ENCODE assay signal across 8 mouse cellular contexts in the genomic region with DNA sequence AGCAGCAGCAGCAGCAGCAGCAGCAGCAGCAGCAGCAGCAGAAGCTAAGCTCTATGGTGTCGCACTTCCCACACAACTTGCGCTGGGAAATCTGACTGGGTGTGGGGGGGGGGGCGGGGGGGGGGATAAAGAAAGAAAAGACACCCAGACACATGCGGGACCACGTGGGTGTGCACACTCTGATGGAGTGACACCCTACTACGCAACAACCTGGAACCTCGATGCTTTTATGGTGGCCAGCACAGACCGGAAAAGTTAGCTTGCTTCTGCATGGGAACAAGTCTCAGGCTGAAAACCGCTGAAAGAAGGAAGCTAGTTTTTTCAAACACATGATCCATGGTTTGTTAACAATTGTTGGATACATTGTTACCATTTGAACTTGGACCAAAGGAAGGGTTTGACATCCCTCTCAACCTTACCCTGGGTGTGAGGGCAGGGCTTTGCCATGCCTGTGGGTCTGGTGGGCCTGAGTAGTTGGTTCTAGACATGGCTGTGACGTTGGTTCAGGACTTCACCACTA. TPM values are rescaled to one million over a fixed set of nuclear protein-coding genes. Genes with fewer than 3 reads are reported as not detected.
DNase-seq lines count a peak whose midpoint lies in the region; ATAC-seq lines count a peak whose summit lies in the region.

No protein-coding gene starts in this region.

- no peaks in the 10 kb centered on the region for H3K9me3 ChIP-seq in embryonic facial prominence, embryonic 11.5 days (replicated peaks; ENCODE audit: control insufficient read depth, low read length)
- H3K9me3 ChIP-seq in embryonic facial prominence, embryonic 10.5 days = no peaks in the 10 kb centered on the region
- H3K9me3 ChIP-seq in limb, embryonic 13.5 days = no peaks in the 10 kb centered on the region
- no peaks in the 10 kb centered on the region for H3K9me3 ChIP-seq in hindbrain, embryonic 12.5 days (replicated peaks)

- no peaks in the 10 kb centered on the region for H3K36me3 ChIP-seq in embryonic facial prominence, embryonic 11.5 days (replicated peaks; ENCODE audit: control insufficient read depth, insufficient read depth, low read depth, low read length)
- no peaks in the 10 kb centered on the region for H3K36me3 ChIP-seq in embryonic facial prominence, embryonic 10.5 days (replicated peaks)
- H3K36me3 ChIP-seq in limb, embryonic 13.5 days = no peaks in the 10 kb centered on the region
- H3K36me3 ChIP-seq in hindbrain, embryonic 12.5 days = no peaks in the 10 kb centered on the region

- no peak for DNase-seq in embryonic facial prominence, embryonic 11.5 days (ENCODE audit: low spot score)
- DNase-seq in embryonic facial prominence, embryonic 10.5 days (ENCODE audit: low spot score) = no peak
- peak; percentile 52 for DNase-seq in layer of hippocampus, adult 11-12 months (ENCODE audit: low spot score)
- DNase-seq in layer of hippocampus, postnatal 14 days (ENCODE audit: low spot score in 2 of 2) = no peak
- peak; percentile 93 for DNase-seq in adipocyte (ENCODE audit: low spot score)
- no peak for DNase-seq in spleen, postnatal 14 days (ENCODE audit: low spot score in 2 of 2)

- H3K9ac ChIP-seq in embryonic facial prominence, embryonic 11.5 days (replicated peaks; ENCODE audit: low read length) = no peak overlapping the region
- H3K9ac ChIP-seq in limb, embryonic 13.5 days = no peak overlapping the region
- H3K9ac ChIP-seq in hindbrain, embryonic 12.5 days = no peak overlapping the region

- 65% methylated on average over 8 of the region's 10 CpGs for WGBS in embryonic facial prominence, embryonic 11.5 days
- 68% methylated on average over 10 of the region's 10 CpGs for WGBS in embryonic facial prominence, embryonic 10.5 days
- WGBS in limb, embryonic 13.5 days = 57% methylated on average over 10 of the region's 10 CpGs
- WGBS in hindbrain, embryonic 12.5 days = 72% methylated on average over 9 of the region's 10 CpGs

- no peaks in the 10 kb centered on the region for H3K27me3 ChIP-seq in embryonic facial prominence, embryonic 11.5 days (ENCODE audit: control insufficient read depth, insufficient read depth, low read length)
- no peaks in the 10 kb centered on the region for H3K27me3 ChIP-seq in embryonic facial prominence, embryonic 10.5 days (replicated peaks; ENCODE audit: low read depth, poor library complexity, severe bottlenecking)
- no peaks in the 10 kb centered on the region for H3K27me3 ChIP-seq in limb, embryonic 13.5 days
- no peaks in the 10 kb centered on the region for H3K27me3 ChIP-seq in hindbrain, embryonic 12.5 days

- H3K4me1 ChIP-seq in embryonic facial prominence, embryonic 11.5 days (ENCODE audit: control insufficient read depth, insufficient read depth, low read length) = no peaks in the 10 kb centered on the region
- H3K4me1 ChIP-seq in embryonic facial prominence, embryonic 10.5 days = peaks cover 26% of the 10 kb centered on the region
- H3K4me1 ChIP-seq in limb, embryonic 13.5 days = peaks cover 11% of the 10 kb centered on the region
- H3K4me1 ChIP-seq in hindbrain, embryonic 12.5 days = peaks cover 6% of the 10 kb centered on the region; the same call in 1 of the 2 replicates

- no peak for ATAC-seq in embryonic facial prominence, embryonic 11.5 days (replicated peaks; ENCODE audit: insufficient number of reproducible peaks, low FRiP score, low TSS enrichment, low read depth)
- ATAC-seq in limb, embryonic 13.5 days (ENCODE audit: low FRiP score, low read depth) = no peak
- no peak for ATAC-seq in hindbrain, embryonic 12.5 days (ENCODE audit: low FRiP score)

- H3K4me2 ChIP-seq in embryonic facial prominence, embryonic 11.5 days (ENCODE audit: low read depth, low read length) = peak overlapping the region; percentile 7; the same call in 1 of the 2 replicates
- H3K4me2 ChIP-seq in limb, embryonic 13.5 days (replicated peaks) = peak overlapping the region; percentile 53
- no peak overlapping the region for H3K4me2 ChIP-seq in hindbrain, embryonic 12.5 days (replicated peaks)

- no peak overlapping the region for H3K27ac ChIP-seq in embryonic facial prominence, embryonic 11.5 days (replicated peaks; ENCODE audit: low read depth, low read length)
- H3K27ac ChIP-seq in embryonic facial prominence, embryonic 10.5 days (replicated peaks) = no peak overlapping the region
- H3K27ac ChIP-seq in limb, embryonic 13.5 days = no peak overlapping the region
- no peak overlapping the region for H3K27ac ChIP-seq in hindbrain, embryonic 12.5 days

- H3K4me3 ChIP-seq in embryonic facial prominence, embryonic 11.5 days (ENCODE audit: low read depth, low read length) = no peak overlapping the region
- no peak overlapping the region for H3K4me3 ChIP-seq in embryonic facial prominence, embryonic 10.5 days
- peak overlapping the region; percentile 18; the same call in 1 of the 2 replicates for H3K4me3 ChIP-seq in limb, embryonic 13.5 days
- H3K4me3 ChIP-seq in hindbrain, embryonic 12.5 days = no peak overlapping the region

RNA-seq across cellular contexts. Expression of a gene that starts 17.4 kb away (rescaled TPM):
- polyA plus RNA-seq in embryonic facial prominence, embryonic 11.5 days (2014; fragmentation: Nextera tagmentation; extraction: Ambion mirVana) = 212 and 223 TPM in 2 replicates
- polyA plus RNA-seq in embryonic facial prominence, embryonic 10.5 days (2016; fragmentation: Nextera tagmentation; extraction: Ambion mirVana) = 223 and 230 TPM in 2 replicates
- 100 to 1,000 TPM; 107 to 114 TPM for total RNA-seq in layer of hippocampus, postnatal 14 days (2021)
- 178 and 191 TPM in 2 replicates for polyA plus RNA-seq in limb, embryonic 13.5 days (2015; fragmentation: Nextera tagmentation; extraction: Ambion mirVana)
- 231 and 248 TPM in 2 replicates for polyA plus RNA-seq in hindbrain, embryonic 12.5 days (2016; fragmentation: Nextera tagmentation; extraction: Ambion mirVana)

Comparison
In these comparisons a context has a peak if more than half of its experiments do, and no peak if none do; other contexts are left out.
1. DNase-seq: peak in layer of hippocampus, adult 11-12 months (single experiment) and adipocyte (single experiment); none in embryonic facial prominence, embryonic 11.5 days (single experiment), embryonic facial prominence, embryonic 10.5 days (single experiment), layer of hippocampus, postnatal 14 days (0 of 2) and spleen, postnatal 14 days (0 of 2).